Mouse (Mus musculus) T-helper 1 cell (primary cell): Measurements from ENCODE around the gene Ykt6.
"Not testable (repeated sequence)": the region's sequence is repeated elsewhere in the genome, so short reads cannot be mapped to it uniquely, and the experiment has no call there.

Source experiments
- in situ Hi-C: fragments of 300-600 bp; cut with MboI, MseI; formaldehyde crosslinking; loops from one replicate; pipeline ENCODE4 v1.15.1; 2025; ENCODE audit warnings: high pct_unique_total_duplicates

Ykt6 gene

DNA sequence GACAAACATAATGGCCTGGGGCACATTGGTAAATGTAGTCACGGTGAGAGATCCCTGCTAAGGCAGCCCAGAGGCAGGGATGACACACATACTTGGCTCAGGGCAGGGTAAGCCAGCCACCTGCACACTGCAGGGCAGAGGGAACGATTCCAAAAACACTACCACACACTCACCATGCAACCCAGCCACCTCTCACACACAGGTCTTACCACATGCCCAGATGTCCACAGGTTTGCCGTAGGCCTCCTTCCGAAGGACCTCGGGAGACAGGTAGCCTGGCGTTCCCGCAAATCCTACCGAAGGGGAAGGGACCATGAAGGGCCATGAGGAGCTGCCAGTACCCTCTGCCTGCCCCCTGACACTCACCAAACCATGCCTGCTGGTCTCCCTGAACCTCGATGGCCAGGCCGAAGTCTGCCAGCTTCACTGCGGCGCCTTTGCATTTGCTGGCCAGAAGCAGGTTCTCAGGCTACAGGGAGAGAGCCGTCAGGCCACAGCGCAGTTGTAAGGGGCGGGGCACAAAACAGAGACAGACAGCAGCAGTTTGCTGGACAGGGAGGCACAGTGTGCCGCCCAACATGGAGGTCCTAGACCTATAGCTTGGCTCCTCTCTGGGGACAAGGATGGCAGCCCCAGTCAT lies 34.6 kb downstream of the Ykt6 start:
- in situ Hi-C loops = loop anchor here (5.0 kb wide), 1 partner anchor 37 kb away; no protein-coding TSS in a partner anchor

DNA sequence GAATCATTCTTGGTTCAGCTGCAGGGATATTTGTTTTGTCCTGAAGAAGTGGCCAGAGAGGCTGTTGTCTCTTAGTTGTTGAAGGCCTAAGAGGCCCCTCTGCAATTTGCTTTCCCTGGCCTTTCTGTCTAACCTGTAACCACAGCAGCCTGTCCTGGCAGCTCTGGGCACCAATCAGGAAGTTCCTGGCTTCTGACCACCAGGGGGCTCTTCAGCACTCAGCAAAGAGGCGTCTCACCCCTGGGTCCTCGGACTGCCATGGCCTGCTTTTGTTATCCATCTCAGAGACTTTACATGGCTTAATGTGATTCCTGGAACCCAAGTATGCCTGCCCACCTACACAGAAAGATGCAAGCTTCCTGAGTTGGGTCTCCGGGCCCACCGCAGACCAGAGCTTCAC lies 35.4 kb downstream of the Ykt6 start:
- in situ Hi-C loops = no loop called here

GRCm38 (mm10) chr11:5994212-5994611 lies 38.7 kb downstream of the Ykt6 start:
- in situ Hi-C loops = no loop called here

GRCm38 (mm10) chr11:5994880-5995279 lies 39.4 kb downstream of the Ykt6 start:
- in situ Hi-C loops = loop anchor here (5.0 kb wide), 1 partner anchor 202 kb away; no protein-coding TSS in a partner anchor

- in situ Hi-C loops = loop anchor here (5.0 kb wide), 1 partner anchor 201 kb away; no protein-coding TSS in a partner anchor
Measured at GRCm38 (mm10) chr11:5995989-5996388, 40.5 kb downstream of the Ykt6 start.

GRCm38 (mm10) chr11:5998472-5998871 lies 43.0 kb downstream of the Ykt6 start:
- in situ Hi-C loops = loop anchor here (5.0 kb wide), 1 partner anchor 199 kb away; no protein-coding TSS in a partner anchor

- in situ Hi-C loops = loop anchor here (5.0 kb wide), 1 partner anchor 197 kb away; no protein-coding TSS in a partner anchor
Measured at GRCm38 (mm10) chr11:5999832-6000771, 44.6 kb downstream of the Ykt6 start.

GRCm38 (mm10) chr11:6000961-6001682 lies 45.6 kb downstream of the Ykt6 start:
- in situ Hi-C loops = no loop called here

DNA sequence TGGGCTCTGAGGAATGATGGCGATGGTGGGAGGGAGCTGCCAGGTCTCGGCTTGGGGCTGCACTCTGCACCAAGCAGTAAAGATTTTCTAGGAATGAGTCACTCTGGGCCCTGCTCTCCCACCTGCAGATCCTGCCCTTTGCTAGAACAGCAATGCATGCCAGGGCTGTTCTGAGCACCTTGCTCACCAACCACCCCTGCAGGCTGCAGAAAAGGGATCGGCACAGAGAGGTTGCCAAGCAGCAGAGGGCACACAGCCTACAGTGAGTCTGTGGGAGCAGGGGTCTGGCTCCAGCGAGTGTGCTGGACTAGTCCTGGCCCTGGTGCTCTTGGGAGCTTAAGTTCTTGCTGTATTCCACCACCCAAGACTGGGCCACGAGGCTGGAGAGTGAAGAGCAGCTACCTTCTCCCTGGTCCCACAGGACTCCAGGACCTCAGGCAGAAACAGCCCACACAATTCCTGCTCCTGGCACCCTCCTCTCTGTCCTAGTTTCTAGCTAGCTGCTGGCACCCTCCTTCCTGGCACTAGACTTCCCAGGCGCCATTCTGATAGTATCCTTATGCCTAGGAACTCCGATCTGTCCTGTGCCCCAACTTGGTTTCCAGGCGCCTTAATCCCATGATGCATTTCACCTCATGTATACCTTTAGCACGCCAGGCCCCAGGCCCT lies 46.6 kb downstream of the Ykt6 start:
- in situ Hi-C loops = no loop called here

- in situ Hi-C loops = no loop called here
Measured at GRCm38 (mm10) chr11:6003046-6003639, 47.6 kb downstream of the Ykt6 start.

GRCm38 (mm10) chr11:6005374-6006043 lies 50.0 kb downstream of the Ykt6 start:
- in situ Hi-C loops = not testable (repeated sequence)

- in situ Hi-C loops = not testable (repeated sequence)
Measured at GRCm38 (mm10) chr11:6006351-6007009, 51.0 kb downstream of the Ykt6 start.

- in situ Hi-C loops = not testable (repeated sequence)
Measured at GRCm38 (mm10) chr11:6007010-6007778, 51.7 kb downstream of the Ykt6 start.

DNA sequence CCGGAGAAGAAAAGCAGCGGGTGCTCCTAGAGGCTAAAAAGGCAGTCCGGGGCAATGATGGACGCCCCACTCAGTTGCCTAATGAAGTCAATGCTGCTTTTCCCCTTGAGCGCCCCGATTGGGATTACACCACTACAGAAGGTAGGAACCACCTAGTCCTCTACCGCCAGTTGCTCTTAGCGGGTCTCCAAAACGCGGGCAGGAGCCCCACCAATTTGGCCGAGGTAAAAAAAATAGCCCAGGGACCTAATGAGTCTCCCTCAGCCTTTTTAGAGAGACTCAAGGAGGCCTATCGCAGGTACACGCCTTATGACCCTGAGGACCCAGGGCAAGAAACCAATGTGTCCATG lies 52.3 kb downstream of the Ykt6 start:
- in situ Hi-C loops = not testable (repeated sequence)

GRCm38 (mm10) chr11:6010751-6011482 lies 55.4 kb downstream of the Ykt6 start:
- in situ Hi-C loops = not testable (repeated sequence)

DNA sequence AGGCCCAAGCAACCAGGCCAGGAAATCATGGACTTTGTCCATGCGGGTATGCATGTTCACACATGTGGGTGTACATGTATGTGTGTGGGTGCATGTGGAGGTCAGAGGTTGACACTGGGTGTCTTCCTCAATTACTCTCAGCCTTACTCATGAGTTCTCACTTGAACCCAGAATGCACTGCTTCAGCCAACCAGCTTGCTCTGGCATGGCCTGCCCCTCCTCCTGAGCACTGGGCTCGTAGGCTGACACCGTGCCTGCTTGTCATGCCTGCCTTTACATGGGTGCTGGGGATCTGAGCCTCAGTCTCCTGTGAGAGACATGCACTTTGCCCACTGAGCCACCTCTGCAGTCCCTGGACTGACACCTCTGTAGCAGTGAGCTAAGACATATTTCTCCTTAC lies 56.4 kb downstream of the Ykt6 start:
- in situ Hi-C loops = no loop called here

- in situ Hi-C loops = no loop called here
Measured at GRCm38 (mm10) chr11:6013359-6013758, 57.9 kb downstream of the Ykt6 start.

DNA sequence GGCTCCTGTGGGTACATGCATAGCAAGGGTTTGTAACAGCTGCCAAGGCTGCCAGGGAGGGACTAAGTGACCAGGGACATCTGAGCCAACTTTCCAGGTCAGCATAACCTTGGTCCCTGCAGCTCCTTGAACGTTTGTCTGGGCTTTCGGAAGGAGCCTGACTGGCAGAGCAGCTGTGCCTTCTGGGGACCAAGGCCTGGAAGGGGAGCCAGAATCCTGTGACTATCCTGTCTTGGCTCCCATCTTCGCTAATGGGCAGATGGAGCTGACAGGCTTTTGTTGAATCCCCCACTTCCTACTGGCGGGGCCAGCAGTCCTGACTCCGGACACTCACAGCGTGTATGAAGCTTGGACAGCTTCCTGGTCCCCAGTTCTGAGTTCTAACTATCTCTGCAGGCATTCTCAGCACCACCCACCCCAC lies 59.5 kb downstream of the Ykt6 start:
- in situ Hi-C loops = no loop called here
